Mouse (Mus musculus) embryonic facial prominence, embryonic 12.5 days (tissue): Measurements from ENCODE around the gene Rheb. TPM values are rescaled to one million over a fixed set of nuclear protein-coding genes. Genes with fewer than 3 reads are reported as not detected.
"Not testable (repeated sequence)": the region's sequence is repeated elsewhere in the genome, so short reads cannot be mapped to it uniquely, and the experiment has no call there.

Experiments used
- ATAC-seq: fragments of 200-750 bp; cut with Nextera tagmentation; 2 replicates; pipeline ENCODE4 v1.8.0; 2017; ENCODE audit not compliant: insufficient number of reproducible peaks, insufficient read depth, low FRiP score, low TSS enrichment
- H3K27ac ChIP-seq: fragments of 300-500 bp; sonication (generic); 2 replicates; pipeline ENCODE4 v1.5.1; 2016; ENCODE audit warnings: mild to moderate bottlenecking
- H3K27me3 ChIP-seq: fragments of 300-500 bp; sonication (generic); 2 replicates; pipeline ENCODE4 v1.6.1; 2016; ENCODE audit warnings: mild to moderate bottlenecking, moderate library complexity
- H3K36me3 ChIP-seq: fragments of 300-500 bp; sonication (generic); 2 replicates; pipeline ENCODE4 v1.6.1; 2016; ENCODE audit warnings: mild to moderate bottlenecking
- H3K4me1 ChIP-seq: fragments of 300-500 bp; sonication (generic); 2 replicates; pipeline ENCODE4 v1.6.1; 2016
- H3K4me2 ChIP-seq: fragments of 300-500 bp; sonication (generic); replicated peaks from 2 replicates; pipeline ENCODE4 v1.6.1; 2016; ENCODE audit warnings: mild to moderate bottlenecking, moderate library complexity
- H3K4me3 ChIP-seq: fragments of 300-500 bp; sonication (generic); 2 replicates; pipeline ENCODE4 v1.5.1; 2016; ENCODE audit warnings: mild to moderate bottlenecking
- H3K9ac ChIP-seq: fragments of 300-500 bp; sonication (generic); 2 replicates; pipeline ENCODE4 v1.6.1; 2016; ENCODE audit warnings: mild to moderate bottlenecking, moderate library complexity
- H3K9me3 ChIP-seq: fragments of 300-500 bp; sonication (generic); 2 replicates; pipeline ENCODE4 v1.6.1; 2016; ENCODE audit warnings: mild to moderate bottlenecking, moderate library complexity
- WGBS: fragments of 180-500 bp; shearing (Covaris S2); methylation state at CpG from one replicate; pipeline ENCODE4 v1.1.7; 2016; 5-methylcytosine and 5-hydroxymethylcytosine counted together
- polyA plus RNA-seq: library from polyadenylated mRNA; unstranded; fragments of >200 nt; fragmentation: Nextera tagmentation; extraction: Ambion mirVana; gene quantifications from 2 replicates; pipeline ENCODE4 v1.2.1, GENCODE M21; 2016

Rheb gene
- polyA plus RNA-seq, 1 experiment from 2014 or later: 197 TPM

- H3K27ac ChIP-seq: no peak overlapping the region
- no peaks in the 10 kb centered on the region for H3K36me3 ChIP-seq
- H3K4me2 ChIP-seq: no peak overlapping the region
- 0 out of 2 replicates have a peak, but pooled peaks cover 3% of the 10 kb centered on the region for H3K4me1 ChIP-seq
- 84% methylated on average over 5 of the region's 5 CpGs for WGBS
- H3K4me3 ChIP-seq: no peak overlapping the region
- no peaks in the 10 kb centered on the region for H3K27me3 ChIP-seq
- no peak for ATAC-seq
- H3K9ac ChIP-seq: no peak overlapping the region
- H3K9me3 ChIP-seq: no peaks in the 10 kb centered on the region
Observed at GRCm38 (mm10) chr5:24834491-24834890, 7.9 kb downstream of the Rheb start.

GRCm38 (mm10) chr5:24831912-24832311, 10.5 kb downstream of the Rheb start:
- H3K27me3 ChIP-seq: no peaks in the 10 kb centered on the region
- no peak overlapping the region for H3K9ac ChIP-seq
- H3K27ac ChIP-seq: no peak overlapping the region
- no peak for ATAC-seq
- no peaks in the 10 kb centered on the region for H3K9me3 ChIP-seq
- H3K36me3 ChIP-seq: no peaks in the 10 kb centered on the region
- no peak overlapping the region for H3K4me3 ChIP-seq
- no peaks in the 10 kb centered on the region for H3K4me1 ChIP-seq
- no peak overlapping the region for H3K4me2 ChIP-seq
- WGBS: 94% methylated on average over 3 of the region's 3 CpGs

- 95% methylated on average over 3 of the region's 3 CpGs for WGBS
- Histone ChIP-seq H3K4me1 (peaks cover 17% of the 10 kb centered on the region), H3K36me3 (no peaks in the 10 kb centered on the region), H3K4me2 (no peak overlapping the region), H3K9ac (no peak overlapping the region), H3K4me3 (no peak overlapping the region), H3K9me3 (no peaks in the 10 kb centered on the region), H3K27ac (no peak overlapping the region), H3K27me3 (no peaks in the 10 kb centered on the region)
- no peak for ATAC-seq
Observed at GRCm38 (mm10) chr5:24828446-24828845, 14.0 kb downstream of the Rheb start.

- no peak overlapping the region for H3K4me2 ChIP-seq
- peaks cover 17% of the 10 kb centered on the region for H3K4me1 ChIP-seq
- 94% methylated on average over 2 of the region's 2 CpGs for WGBS
- H3K27me3 ChIP-seq: no peaks in the 10 kb centered on the region
- H3K27ac ChIP-seq: no peak overlapping the region
- H3K9ac ChIP-seq: no peak overlapping the region
- H3K4me3 ChIP-seq: no peak overlapping the region
- no peaks in the 10 kb centered on the region for H3K36me3 ChIP-seq
- no peaks in the 10 kb centered on the region for H3K9me3 ChIP-seq
- ATAC-seq: no peak
Observed at GRCm38 (mm10) chr5:24827173-24827572, 15.3 kb downstream of the Rheb start.

- no peak overlapping the region for H3K9ac ChIP-seq
- H3K4me2 ChIP-seq: no peak overlapping the region
- no peaks in the 10 kb centered on the region for H3K27me3 ChIP-seq
- peaks cover 17% of the 10 kb centered on the region for H3K4me1 ChIP-seq
- no peaks in the 10 kb centered on the region for H3K36me3 ChIP-seq
- no peak for ATAC-seq
- no peak overlapping the region for H3K4me3 ChIP-seq
- H3K9me3 ChIP-seq: no peaks in the 10 kb centered on the region
- H3K27ac ChIP-seq: no peak overlapping the region
- 88% methylated on average over 9 of the region's 9 CpGs for WGBS
Observed at GRCm38 (mm10) chr5:24826056-24826770, 16.2 kb downstream of the Rheb start.

- Histone ChIP-seq H3K36me3 (no peaks in the 10 kb centered on the region), H3K27ac (no peak overlapping the region), H3K4me1 (peaks cover 17% of the 10 kb centered on the region), H3K27me3 (no peaks in the 10 kb centered on the region), H3K9ac (no peak overlapping the region), H3K9me3 (no peaks in the 10 kb centered on the region), H3K4me3 (no peak overlapping the region), H3K4me2 (no peak overlapping the region)
- 84% methylated on average over 4 of the region's 4 CpGs for WGBS
- ATAC-seq: no peak
Observed at GRCm38 (mm10) chr5:24825365-24826055, 16.9 kb downstream of the Rheb start.

GRCm38 (mm10) chr5:24823864-24824405, 18.5 kb downstream of the Rheb start:
- no peak overlapping the region for H3K4me3 ChIP-seq
- no peaks in the 10 kb centered on the region for H3K9me3 ChIP-seq
- ATAC-seq: no peak
- peaks cover 17% of the 10 kb centered on the region for H3K4me1 ChIP-seq
- H3K27ac ChIP-seq: no peak overlapping the region
- H3K27me3 ChIP-seq: no peaks in the 10 kb centered on the region
- no peaks in the 10 kb centered on the region for H3K36me3 ChIP-seq
- 77% methylated on average over 6 of the region's 6 CpGs for WGBS
- H3K9ac ChIP-seq: no peak overlapping the region
- H3K4me2 ChIP-seq: no peak overlapping the region

- Histone ChIP-seq H3K9ac (no peak overlapping the region), H3K27me3 (no peaks in the 10 kb centered on the region), H3K4me1 (peaks cover 17% of the 10 kb centered on the region), H3K9me3 (no peaks in the 10 kb centered on the region), H3K36me3 (no peaks in the 10 kb centered on the region), H3K27ac (no peak overlapping the region), H3K4me2 (no peak overlapping the region), H3K4me3 (no peak overlapping the region)
- ATAC-seq: no peak
- WGBS: 70% methylated on average over 3 of the region's 3 CpGs
Observed at GRCm38 (mm10) chr5:24822781-24823180, 19.6 kb downstream of the Rheb start.

GRCm38 (mm10) chr5:24822231-24822630, 20.2 kb downstream of the Rheb start:
- H3K4me1 ChIP-seq: peaks cover 17% of the 10 kb centered on the region
- H3K4me2 ChIP-seq, ATAC-seq, H3K9me3 ChIP-seq, H3K4me3 ChIP-seq, H3K36me3 ChIP-seq, H3K27ac ChIP-seq, H3K9ac ChIP-seq, H3K27me3 ChIP-seq: not testable (repeated sequence)
- WGBS: 82% methylated on average over 3 of the region's 3 CpGs

- no peak for ATAC-seq
- no peak overlapping the region for H3K4me2 ChIP-seq
- no peaks in the 10 kb centered on the region for H3K27me3 ChIP-seq
- H3K36me3 ChIP-seq: peaks cover 8% of the 10 kb centered on the region
- WGBS: 87% methylated on average over 3 of the region's 3 CpGs
- no peak overlapping the region for H3K27ac ChIP-seq
- no peaks in the 10 kb centered on the region for H3K9me3 ChIP-seq
- H3K4me3 ChIP-seq: no peak overlapping the region
- no peak overlapping the region for H3K9ac ChIP-seq
- H3K4me1 ChIP-seq: peaks cover 17% of the 10 kb centered on the region
Observed at GRCm38 (mm10) chr5:24821403-24821841, 21.0 kb downstream of the Rheb start.

- H3K36me3 ChIP-seq: peaks cover 8% of the 10 kb centered on the region
- H3K27me3 ChIP-seq: no peaks in the 10 kb centered on the region
- H3K4me2 ChIP-seq: no peak overlapping the region
- H3K4me1 ChIP-seq: peaks cover 12% of the 10 kb centered on the region
- no peak for ATAC-seq
- no peak overlapping the region for H3K27ac ChIP-seq
- H3K9me3 ChIP-seq: no peaks in the 10 kb centered on the region
- WGBS: 74% methylated on average over 5 of the region's 5 CpGs
- no peak overlapping the region for H3K4me3 ChIP-seq
- no peak overlapping the region for H3K9ac ChIP-seq
Observed at GRCm38 (mm10) chr5:24820627-24821026, 21.8 kb downstream of the Rheb start.

- Histone ChIP-seq H3K9me3 (no peaks in the 10 kb centered on the region), H3K4me1 (no peaks in the 10 kb centered on the region), H3K4me3 (no peak overlapping the region), H3K9ac (no peak overlapping the region), H3K4me2 (no peak overlapping the region), H3K36me3 (peaks cover 29% of the 10 kb centered on the region), H3K27ac (no peak overlapping the region), H3K27me3 (no peaks in the 10 kb centered on the region)
- ATAC-seq: no peak
- 84% methylated on average over 4 of the region's 4 CpGs for WGBS
Observed at GRCm38 (mm10) chr5:24817191-24817590, 25.2 kb downstream of the Rheb start.
